Mouse (Mus musculus) cortical plate, adult 2 months (tissue): ENCODE data around the gene Zdhhc4. TPM values are rescaled to one million over a fixed set of nuclear protein-coding genes. Genes with fewer than 3 reads are reported as not detected.
A peak's percentile ranks its signal among the peaks of the same experiment; 100 is the strongest.

Experiments used
- H3K27ac ChIP-seq: fragments of 200-500 bp; 2 replicates; pipeline ENCODE4 v1.5.1; 2012; ENCODE audit warnings: low read length, control low read depth, inconsistent platforms; ENCODE audit not compliant: insufficient read depth
- H3K4me1 ChIP-seq: fragments of 200-500 bp; 2 replicates; pipeline ENCODE4 v1.6.1; 2011; ENCODE audit warnings: low read length; ENCODE audit not compliant: control insufficient read depth, insufficient read depth
- H3K4me3 ChIP-seq: fragments of 200-500 bp; 2 replicates; pipeline ENCODE4 v1.5.1; 2011; ENCODE audit warnings: mild to moderate bottlenecking, low read length, control low read depth; ENCODE audit not compliant: insufficient read depth
- CTCF ChIP-seq: fragments of 200-500 bp; IDR thresholded peaks from 2 replicates; pipeline ENCODE4 v1.5.1; 2011; ENCODE audit warnings: mild to moderate bottlenecking, control low read depth, low read length; ENCODE audit not compliant: insufficient read depth; ENCODE audit errors: extremely low read depth
- POLR2A ChIP-seq: fragments of 200-500 bp; IDR thresholded peaks from 2 replicates; pipeline ENCODE4 v1.6.1; 2011; ENCODE audit warnings: mild to moderate bottlenecking, low read length, control low read depth; ENCODE audit not compliant: insufficient read depth; ENCODE audit errors: extremely low read depth
- polyA plus RNA-seq: library from polyadenylated mRNA; depleted of rRNA; stranded (reverse); fragments of >200 nt; gene quantifications from 2 replicates; pipeline ENCODE4 v1.2.3, GENCODE M21; 2012

Zdhhc4 gene
- polyA plus RNA-seq, 1 experiment: 67.6 TPM

GRCm38 (mm10) chr5:143288378-143288911, 40.6 kb downstream of the Zdhhc4 start:
- TF ChIP-seq POLR2A (no peak), CTCF (no peak)
- H3K27ac ChIP-seq: no peak overlapping the region
- H3K4me3 ChIP-seq: no peak overlapping the region
- no peaks in the 10 kb centered on the region for H3K4me1 ChIP-seq

GRCm38 (mm10) chr5:143287774-143288328, 41.2 kb downstream of the Zdhhc4 start:
- H3K4me1 ChIP-seq: no peaks in the 10 kb centered on the region
- H3K4me3 ChIP-seq: no peak overlapping the region
- H3K27ac ChIP-seq: no peak overlapping the region
- TF ChIP-seq CTCF: no peak
- no peak for TF ChIP-seq POLR2A

GRCm38 (mm10) chr5:143284762-143285161, 44.3 kb downstream of the Zdhhc4 start:
- Histone ChIP-seq H3K4me1 (no peaks in the 10 kb centered on the region), H3K27ac (no peak overlapping the region), H3K4me3 (no peak overlapping the region)
- TF ChIP-seq CTCF (peak; percentile 39), POLR2A (no peak)

- no peaks in the 10 kb centered on the region for H3K4me1 ChIP-seq
- TF ChIP-seq POLR2A: no peak
- no peak overlapping the region for H3K27ac ChIP-seq
- H3K4me3 ChIP-seq: no peak overlapping the region
Measured at GRCm38 (mm10) chr5:143279247-143279646, 49.8 kb downstream of the Zdhhc4 start.

- TF ChIP-seq CTCF (no peak), POLR2A (no peak)
- H3K4me3 ChIP-seq: no peak overlapping the region
- H3K27ac ChIP-seq: no peak overlapping the region
- H3K4me1 ChIP-seq: peaks cover 3% of the 10 kb centered on the region
Measured at GRCm38 (mm10) chr5:143275761-143276160, 53.3 kb downstream of the Zdhhc4 start.

- Histone ChIP-seq H3K4me1 (peaks cover 7% of the 10 kb centered on the region), H3K4me3 (no peak overlapping the region), H3K27ac (no peak overlapping the region)
- TF ChIP-seq POLR2A: no peak
- no peak for TF ChIP-seq CTCF
Measured at GRCm38 (mm10) chr5:143272540-143273330, 56.3 kb downstream of the Zdhhc4 start.

GRCm38 (mm10) chr5:143272108-143272507, 56.9 kb downstream of the Zdhhc4 start:
- Histone ChIP-seq H3K4me1 (peaks cover 7% of the 10 kb centered on the region), H3K27ac (no peak overlapping the region)
- TF ChIP-seq POLR2A: no peak
- no peak for TF ChIP-seq CTCF

GRCm38 (mm10) chr5:143271642-143272041, 57.4 kb downstream of the Zdhhc4 start:
- Histone ChIP-seq H3K4me1 (peaks cover 7% of the 10 kb centered on the region), H3K4me3 (no peak overlapping the region; the same call in 1 of the 2 replicates), H3K27ac (0 out of 2 replicates have a peak overlapping the region, but pooled peaks have one; percentile 6)
- TF ChIP-seq CTCF: no peak

More at GRCm38 (mm10) chr5:143272108-143272507, 56.9 kb downstream of the Zdhhc4 start:
- no peak overlapping the region for H3K4me3 ChIP-seq

- H3K27ac ChIP-seq: peak overlapping the region; percentile 97
- TF ChIP-seq CTCF (no peak), POLR2A (no peak)
- peak overlapping the region; percentile 75 for H3K4me3 ChIP-seq
- H3K4me1 ChIP-seq: peaks cover 7% of the 10 kb centered on the region
Measured at GRCm38 (mm10) chr5:143270151-143270519, 58.9 kb downstream of the Zdhhc4 start.

- H3K4me1 ChIP-seq: peaks cover 7% of the 10 kb centered on the region
- peak within 1 kb of the TSS; percentile 75 for H3K4me3 ChIP-seq
- TF ChIP-seq CTCF: no peak
- TF ChIP-seq POLR2A: peak; percentile 90
- peak within 1 kb of the TSS; percentile 97 for H3K27ac ChIP-seq
Measured at GRCm38 (mm10) chr5:143269363-143270150, 59.5 kb downstream of the Zdhhc4 start, which contains the start of gene Zfp316. Gene Zfp316, minus strand, starts transcription at chr5:143270022.
